Mouse (Mus musculus): Measurements from ENCODE around the gene AI661453.
A peak's percentile ranks its signal among the peaks of the same experiment; 100 is the strongest.
"Not testable (repeated sequence)": the region's sequence is repeated elsewhere in the genome, so short reads cannot be mapped to it uniquely, and the experiment has no call there.

Gene AI661453

GRCm38 (mm10) chr17:47468063-47468462, 31.6 kb downstream of the AI661453 start:
- DNase-seq: no peak

GRCm38 (mm10) chr17:47468466-47468865, 32.1 kb downstream of the AI661453 start:
- peak in 1 of 2 experiments; percentile 23 for DNase-seq

- DNase-seq: peak in 1 of 2 experiments; percentile 29
Observed at GRCm38 (mm10) chr17:47469642-47470041, 33.2 kb downstream of the AI661453 start.

GRCm38 (mm10) chr17:47470121-47470520, 33.7 kb downstream of the AI661453 start:
- DNase-seq: peak; percentile 70 to 72

GRCm38 (mm10) chr17:47470686-47471085, 34.3 kb downstream of the AI661453 start:
- peak; percentile 77 to 78 for DNase-seq

GRCm38 (mm10) chr17:47472435-47473350, 36.3 kb downstream of the AI661453 start:
- DNase-seq: no peak

GRCm38 (mm10) chr17:47473434-47473974, 37.1 kb downstream of the AI661453 start:
- peak; percentile 35 to 60 for DNase-seq

- no peak for DNase-seq
Observed at GRCm38 (mm10) chr17:47474250-47474649, 37.8 kb downstream of the AI661453 start.

- DNase-seq: no peak
Observed at GRCm38 (mm10) chr17:47475181-47475580, 38.8 kb downstream of the AI661453 start.

GRCm38 (mm10) chr17:47475714-47476113, 39.3 kb downstream of the AI661453 start:
- DNase-seq: no peak

GRCm38 (mm10) chr17:47479887-47480286, 43.5 kb downstream of the AI661453 start:
- DNase-seq: no peak

GRCm38 (mm10) chr17:47482401-47482800, 46.0 kb downstream of the AI661453 start:
- peak in 1 of 2 experiments; percentile 51 for DNase-seq

GRCm38 (mm10) chr17:47484241-47484921, 48.0 kb downstream of the AI661453 start:
- DNase-seq: no peak

- DNase-seq: no peak
Observed at GRCm38 (mm10) chr17:47484993-47485392, 48.6 kb downstream of the AI661453 start.

GRCm38 (mm10) chr17:47485791-47486190, 49.4 kb downstream of the AI661453 start:
- DNase-seq: no peak

- no peak for DNase-seq
Observed at GRCm38 (mm10) chr17:47490791-47491190, 54.4 kb downstream of the AI661453 start.

GRCm38 (mm10) chr17:47492731-47493130, 56.3 kb downstream of the AI661453 start:
- DNase-seq: no peak

- no peak for DNase-seq
Observed at GRCm38 (mm10) chr17:47493653-47494052, 57.2 kb downstream of the AI661453 start.

- no peak for DNase-seq
Observed at GRCm38 (mm10) chr17:47494132-47494531, 57.7 kb downstream of the AI661453 start.

- DNase-seq: peak in 1 of 2 experiments; percentile 16
Observed at GRCm38 (mm10) chr17:47501531-47501930, 65.1 kb downstream of the AI661453 start.

GRCm38 (mm10) chr17:47501946-47502706, 65.7 kb downstream of the AI661453 start, which contains the start of gene Taf8:
Gene Taf8 (minus strand): TSS chr17:47502292.
- DNase-seq: peak; percentile 93

GRCm38 (mm10) chr17:47502707-47503045, 66.3 kb downstream of the AI661453 start:
- not testable (repeated sequence) for DNase-seq

GRCm38 (mm10) chr17:47503689-47504088, 67.3 kb downstream of the AI661453 start:
- DNase-seq: no peak

Measured in cerebellum, adult 18-20 months (tissue).